In the genomic region with DNA sequence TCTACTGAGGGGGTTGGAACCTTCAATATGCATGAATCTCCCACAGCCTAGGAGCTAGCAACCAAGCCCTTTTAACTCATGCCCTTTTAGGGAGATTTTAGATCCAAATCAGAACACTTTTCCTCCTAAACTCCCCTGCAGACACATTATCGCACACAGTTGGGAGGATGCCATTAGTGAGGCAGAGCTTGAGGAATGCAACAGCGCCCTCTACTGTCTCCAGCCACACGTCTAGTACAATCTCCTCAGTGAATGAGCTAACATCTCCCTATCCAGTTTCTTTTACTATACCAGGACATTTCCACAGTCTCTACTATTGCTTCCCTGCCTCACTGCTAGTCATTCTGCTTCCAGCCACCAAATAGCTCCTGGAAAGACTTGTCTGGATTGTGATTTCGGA, we compare ENCODE assay signal across 8 mouse cellular contexts. TPM values are rescaled to one million over a fixed set of nuclear protein-coding genes. Genes with fewer than 3 reads are reported as not detected.
A peak's percentile ranks its signal among the peaks of the same experiment; 100 is the strongest.
DNase-seq lines count a peak whose midpoint lies in the region; ATAC-seq and TF ChIP-seq lines count a peak whose summit lies in the region.

No protein-coding gene starts in this region.

- peak; percentile 3 for DNase-seq in G1E (ENCODE audit: low spot score)
- DNase-seq in adrenal gland, postnatal 25 days: peak; percentile 56
- DNase-seq in heart, postnatal 4 days: peak; percentile 74
- peak; percentile 67 to 70 for DNase-seq in layer of hippocampus, postnatal 10 days (ENCODE audit: low spot score in 2 of 2)
- DNase-seq in lung, postnatal 4 days: peak; percentile 39 to 48
- DNase-seq in right cerebral cortex, postnatal 4 days: peak; percentile 79
- no peak for DNase-seq in thymus, postnatal 25 days

- no peak for ATAC-seq in G1E (ENCODE audit: extremely low read depth, insufficient number of reproducible peaks, low FRiP score, poor library complexity, severe bottlenecking)

- no peak overlapping the region for H3K4me3 ChIP-seq in G1E (ENCODE audit: low read depth, low read length)
- H3K4me3 ChIP-seq in embryonic fibroblast, embryonic 13.5 days (ENCODE audit: insufficient read depth, low read length): no peak overlapping the region

- no peaks in the 10 kb centered on the region for H3K27me3 ChIP-seq in G1E (ENCODE audit: insufficient read depth, low read length)

- H3K9me3 ChIP-seq in G1E (replicated peaks): no peaks in the 10 kb centered on the region

- no peaks in the 10 kb centered on the region for H3K4me1 ChIP-seq in G1E (ENCODE audit: insufficient read depth, low read depth, low read length)
- no peaks in the 10 kb centered on the region for H3K4me1 ChIP-seq in embryonic fibroblast, embryonic 13.5 days (ENCODE audit: control insufficient read depth, insufficient read depth, low read length)

- H3K27ac ChIP-seq in embryonic fibroblast, embryonic 13.5 days (ENCODE audit: insufficient read depth, low read length): no peak overlapping the region

- peak; percentile 45 for TF ChIP-seq CTCF in G1E (IDR thresholded peaks at IDR 0.05; ENCODE audit: low read depth, low read length)
- peak; percentile 74; the same call in 1 of the 2 replicates for TF ChIP-seq CTCF in embryonic fibroblast, embryonic 13.5 days (IDR thresholded peaks at IDR 0.05; ENCODE audit: borderline replicate concordance, insufficient read depth, low read length)

- no peak for TF ChIP-seq POLR2A in embryonic fibroblast, embryonic 13.5 days (IDR thresholded peaks at IDR 0.05; ENCODE audit: low read depth, low read length)

- no peaks in the 10 kb centered on the region for H3K36me3 ChIP-seq in G1E (replicated peaks)

RNA-seq across cellular contexts. Expression of gene 1700080O16Rik, which starts 59.3 kb away (rescaled TPM):
- total RNA-seq in G1E (2014; fragmentation: Nextera tagmentation) (not detected in 2 replicates), G1E (2017) (not detected in 2 replicates)
- not detected in 2 replicates for polyA plus RNA-seq in G1E (2012)
- not detected in 2 replicates for total RNA-seq in adrenal gland, postnatal 25 days (2021)
- polyA plus RNA-seq in embryonic fibroblast, embryonic 13.5 days (2011; ENCODE audit: insufficient read length, low read depth, missing spikeins): not detected in 2 replicates
- total RNA-seq in heart, postnatal 4 days (2021): not detected
- total RNA-seq in layer of hippocampus, postnatal 10 days (2021): not detected
